Mouse (Mus musculus) midbrain, embryonic 10.5 days (tissue): ENCODE results near the gene Hipk2. TPM values are rescaled to one million over a fixed set of nuclear protein-coding genes. Genes with fewer than 3 reads are reported as not detected.
A peak's percentile ranks its signal among the peaks of the same experiment; 100 is the strongest.
"Not testable (repeated sequence)": the region's sequence is repeated elsewhere in the genome, so short reads cannot be mapped to it uniquely, and the experiment has no call there.

ENCODE experiments used
- DNase-seq: peaks from one replicate; pipeline ENCODE4 v3.0.0-alpha.2; 2017; ENCODE audit warnings: low spot score
- H3K27ac ChIP-seq: fragments of 300-500 bp; sonication (generic); replicated peaks from 2 replicates; pipeline ENCODE4 v1.5.1; 2016; ENCODE audit warnings: mild to moderate bottlenecking
- H3K27me3 ChIP-seq: fragments of 300-500 bp; sonication (generic); 2 replicates; pipeline ENCODE4 v1.6.1; 2016; ENCODE audit warnings: low read depth, mild to moderate bottlenecking; ENCODE audit not compliant: poor library complexity, severe bottlenecking
- H3K36me3 ChIP-seq: fragments of 300-500 bp; sonication (generic); 2 replicates; pipeline ENCODE4 v1.6.1; 2016; ENCODE audit warnings: mild to moderate bottlenecking, moderate library complexity
- H3K4me1 ChIP-seq: fragments of 300-500 bp; sonication (generic); 2 replicates; pipeline ENCODE4 v1.6.1; 2016
- H3K4me3 ChIP-seq: fragments of 300-500 bp; sonication (generic); 2 replicates; pipeline ENCODE4 v1.5.1; 2016; ENCODE audit warnings: mild to moderate bottlenecking, moderate library complexity
- H3K9me3 ChIP-seq: fragments of 300-500 bp; sonication (generic); replicated peaks from 2 replicates; pipeline ENCODE4 v1.6.1; 2016; ENCODE audit warnings: mild to moderate bottlenecking
- WGBS: fragments of 180-500 bp; shearing (Covaris S2); methylation state at CpG from one replicate; pipeline ENCODE4 v1.1.7; 2016; 5-methylcytosine and 5-hydroxymethylcytosine counted together
- polyA plus RNA-seq: library from polyadenylated mRNA; unstranded; fragments of >200 nt; fragmentation: Nextera tagmentation; extraction: Ambion mirVana; gene quantifications from 2 replicates; pipeline ENCODE4 v1.2.1, GENCODE M21; 2016

The Hipk2 gene
- polyA plus RNA-seq, 1 experiment from 2014 or later = 25.9 TPM

DNA sequence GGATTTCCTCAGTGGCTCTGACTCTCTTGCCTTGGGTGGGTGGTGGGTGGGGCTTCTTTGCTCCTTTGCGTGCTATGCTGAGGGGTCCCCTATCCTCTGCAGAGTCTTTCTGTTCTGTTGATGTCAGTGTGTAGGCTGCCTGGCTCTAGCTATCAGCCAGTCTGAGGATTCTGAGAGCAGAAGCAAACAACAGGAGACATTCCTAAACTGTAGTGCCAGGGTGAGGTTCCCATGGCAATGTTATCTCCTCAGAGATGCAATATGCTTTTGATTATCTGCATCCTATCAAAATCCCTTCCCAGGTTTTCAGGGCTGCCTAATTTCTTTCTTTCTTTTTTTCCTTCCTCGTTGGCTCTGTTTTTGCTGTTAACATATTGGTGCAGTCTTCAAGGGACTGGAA lies 193.4 kb downstream of the Hipk2 start:
- WGBS = 70% methylated on average over 2 of the region's 2 CpGs
- H3K36me3 ChIP-seq = peaks cover 12% of the 10 kb centered on the region
- no peak for DNase-seq

DNA sequence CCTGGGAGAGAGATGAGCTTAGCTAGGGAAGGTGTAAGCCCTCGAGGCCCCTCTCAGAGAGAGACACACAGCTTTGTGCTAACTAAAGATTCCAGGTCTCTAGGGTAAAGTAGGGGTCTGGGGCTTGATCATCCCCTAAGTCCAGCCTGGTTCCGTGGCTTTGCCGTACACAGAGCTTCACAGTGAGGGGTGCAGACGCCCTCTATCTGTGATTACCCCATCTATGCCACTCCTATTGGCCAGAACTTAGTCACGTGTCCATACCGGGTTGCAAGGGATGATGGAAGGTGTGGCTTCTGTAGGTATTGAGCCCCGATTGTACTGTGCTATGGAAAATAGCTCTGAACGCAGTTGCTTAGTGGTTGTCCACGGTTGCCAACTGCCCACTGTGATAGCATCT lies 198.3 kb downstream of the Hipk2 start:
- DNase-seq = no peak
- H3K27me3 ChIP-seq = no peaks in the 10 kb centered on the region
- H3K4me1 ChIP-seq = no peaks in the 10 kb centered on the region
- WGBS = 74% methylated on average over 9 of the region's 9 CpGs
- H3K4me3 ChIP-seq = no peak overlapping the region
- no peak overlapping the region for H3K27ac ChIP-seq
- no peaks in the 10 kb centered on the region for H3K9me3 ChIP-seq
- no peaks in the 10 kb centered on the region for H3K36me3 ChIP-seq

More for the DNA sequence above, 193.4 kb downstream of the Hipk2 start:
- no peaks in the 10 kb centered on the region for H3K27me3 ChIP-seq
- H3K4me3 ChIP-seq = no peak overlapping the region
- H3K27ac ChIP-seq = no peak overlapping the region
- H3K9me3 ChIP-seq = no peaks in the 10 kb centered on the region
- H3K4me1 ChIP-seq = no peaks in the 10 kb centered on the region

DNA sequence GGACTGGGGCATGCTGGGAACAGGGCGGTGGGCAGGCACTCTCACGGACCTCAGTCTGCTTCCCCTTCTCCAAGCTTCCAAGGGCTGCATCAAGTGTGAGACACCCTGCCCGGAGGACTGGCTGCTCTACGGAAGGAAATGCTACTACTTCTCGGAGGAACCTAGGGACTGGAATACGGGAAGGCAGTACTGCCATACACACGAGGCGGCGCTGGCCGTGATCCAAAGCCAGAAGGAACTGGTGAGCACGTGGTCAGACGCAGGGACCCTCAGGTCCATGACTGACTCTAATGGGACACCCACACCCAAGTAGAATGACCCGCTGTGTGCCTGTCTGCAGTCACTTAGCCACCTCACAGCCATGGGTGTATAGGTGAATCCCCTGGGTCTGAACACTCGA lies 199.2 kb downstream of the Hipk2 start:
- H3K4me1 ChIP-seq = no peaks in the 10 kb centered on the region
- H3K27ac ChIP-seq = no peak overlapping the region
- no peaks in the 10 kb centered on the region for H3K9me3 ChIP-seq
- DNase-seq = no peak
- no peak overlapping the region for H3K4me3 ChIP-seq
- H3K27me3 ChIP-seq = no peaks in the 10 kb centered on the region
- no peaks in the 10 kb centered on the region for H3K36me3 ChIP-seq
- 85% methylated on average over 14 of the region's 14 CpGs for WGBS

DNA sequence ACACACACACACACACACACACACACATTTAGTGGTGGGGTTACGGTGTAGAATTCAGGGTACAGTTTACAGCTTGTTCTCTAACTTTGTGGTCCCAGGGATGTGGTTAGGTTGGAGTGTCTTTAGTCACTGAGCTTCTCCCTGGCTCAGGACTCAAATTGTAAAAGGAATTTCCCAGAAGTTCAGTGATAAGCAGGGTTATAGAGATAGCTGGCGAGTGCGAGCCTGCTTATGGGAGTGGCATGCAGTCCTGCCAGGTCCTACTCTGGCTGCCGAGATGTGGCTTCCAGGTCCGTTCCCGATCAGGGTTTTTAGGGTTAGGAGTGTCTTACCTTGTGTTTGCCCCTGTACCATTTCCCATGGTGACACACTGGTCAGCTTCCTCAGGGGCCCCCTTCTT lies 199.7 kb downstream of the Hipk2 start:
- 92% methylated on average over 6 of the region's 6 CpGs for WGBS
- Histone ChIP-seq H3K4me3 (no peak overlapping the region), H3K27ac (no peak overlapping the region), H3K9me3 (no peaks in the 10 kb centered on the region), H3K36me3 (no peaks in the 10 kb centered on the region), H3K4me1 (no peaks in the 10 kb centered on the region), H3K27me3 (no peaks in the 10 kb centered on the region)
- no peak for DNase-seq

DNA sequence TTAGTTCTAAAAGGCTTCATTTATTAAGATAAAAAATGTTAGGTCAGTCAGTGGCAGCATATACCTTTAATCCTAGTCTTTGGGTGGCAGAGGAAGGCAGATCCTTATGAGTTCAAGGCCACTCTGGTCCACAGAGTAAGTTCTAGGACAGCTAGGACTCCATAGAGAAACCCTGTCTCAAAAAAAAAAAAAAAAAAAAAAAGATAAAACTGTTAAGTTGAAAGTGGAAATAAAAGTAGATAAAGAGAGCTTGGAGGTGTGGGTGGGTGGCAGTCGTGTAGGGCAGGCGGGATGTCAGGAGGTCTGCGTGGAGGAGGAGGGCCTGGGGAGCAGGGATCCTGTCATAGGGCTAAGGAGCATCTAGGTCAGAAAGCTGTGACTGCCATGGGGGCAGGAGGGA lies 204.0 kb downstream of the Hipk2 start:
- Histone ChIP-seq H3K4me1 (peaks cover 5% of the 10 kb centered on the region; the same call in 1 of the 2 replicates), H3K9me3 (no peaks in the 10 kb centered on the region), H3K4me3 (no peak overlapping the region), H3K27ac (no peak overlapping the region), H3K27me3 (peaks cover 3% of the 10 kb centered on the region), H3K36me3 (no peaks in the 10 kb centered on the region)
- DNase-seq = no peak
- WGBS = 91% methylated on average over 3 of the region's 3 CpGs

DNA sequence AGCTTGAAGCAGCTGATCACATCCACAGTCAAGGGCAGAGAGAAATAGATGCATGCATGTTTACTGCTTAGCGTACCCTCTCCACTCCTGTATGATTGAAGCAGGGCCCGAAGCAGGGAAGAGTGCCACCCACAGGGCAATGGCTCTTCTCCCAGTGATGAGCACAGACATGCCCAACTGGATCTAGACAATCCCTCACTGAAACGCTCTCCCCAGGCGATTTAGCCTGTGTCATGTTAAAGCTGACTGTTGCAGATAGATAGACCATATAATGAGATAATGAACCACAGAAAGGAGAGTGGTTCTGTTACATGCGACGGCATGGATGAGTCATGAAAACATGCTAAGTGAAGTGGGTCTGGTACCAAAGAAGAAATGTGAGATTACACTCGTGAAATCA lies 204.7 kb downstream of the Hipk2 start:
- no peak for DNase-seq
- Histone ChIP-seq H3K9me3 (no peaks in the 10 kb centered on the region), H3K4me1 (peaks cover 5% of the 10 kb centered on the region; the same call in 1 of the 2 replicates), H3K27me3 (peaks cover 10% of the 10 kb centered on the region), H3K4me3 (no peak overlapping the region), H3K27ac (no peak overlapping the region), H3K36me3 (no peaks in the 10 kb centered on the region)
- WGBS = 83% methylated on average over 7 of the region's 7 CpGs

DNA sequence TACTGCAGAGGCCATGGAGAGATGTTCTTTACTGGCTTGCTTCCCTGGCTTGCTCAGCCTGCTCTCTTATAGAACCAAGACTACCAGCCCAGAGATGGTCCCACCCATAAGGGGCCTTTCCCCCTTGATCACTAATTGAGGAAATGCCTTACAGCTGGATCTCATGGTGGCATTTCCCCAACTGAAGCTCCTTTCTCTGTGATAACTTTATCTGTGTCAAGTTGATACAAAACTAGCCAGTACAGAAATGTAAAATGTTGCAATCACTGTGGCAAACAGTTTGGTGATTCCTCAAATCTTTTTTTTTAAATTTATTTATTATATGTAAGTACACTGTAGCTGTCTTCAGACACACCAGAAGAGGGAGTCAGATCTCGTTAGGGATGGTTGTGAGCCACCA lies 205.5 kb downstream of the Hipk2 start:
- WGBS = 68% methylated on average over 1 of the region's 1 CpGs
- not testable (repeated sequence) for H3K27ac ChIP-seq, H3K9me3 ChIP-seq, H3K36me3 ChIP-seq, H3K4me3 ChIP-seq, DNase-seq, H3K4me1 ChIP-seq
- peaks cover 17% of the 10 kb centered on the region for H3K27me3 ChIP-seq

DNA sequence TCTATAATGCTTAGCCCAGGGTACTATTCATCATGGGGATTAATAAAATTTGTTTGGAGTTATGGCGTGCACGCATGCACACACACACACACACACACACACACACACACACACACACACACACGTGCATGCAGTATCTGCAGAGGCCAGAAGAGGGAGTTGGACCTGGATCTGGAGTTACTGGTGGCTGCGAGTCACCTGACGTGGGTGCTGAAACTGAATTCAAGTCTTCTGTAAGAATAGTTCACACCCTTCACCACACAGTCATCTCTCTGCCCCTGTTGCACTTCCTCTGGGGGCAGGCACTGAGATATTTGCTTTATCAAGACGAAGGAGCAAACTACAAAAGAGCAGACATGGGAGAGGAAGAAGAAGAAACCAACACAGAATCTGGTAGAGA lies 206.4 kb downstream of the Hipk2 start:
- WGBS = 68% methylated on average over 6 of the region's 6 CpGs
- no peak for DNase-seq
- H3K4me1 ChIP-seq = peaks cover 5% of the 10 kb centered on the region; the same call in 1 of the 2 replicates
- no peaks in the 10 kb centered on the region for H3K9me3 ChIP-seq
- no peak overlapping the region for H3K27ac ChIP-seq
- no peaks in the 10 kb centered on the region for H3K36me3 ChIP-seq
- H3K27me3 ChIP-seq = peaks cover 27% of the 10 kb centered on the region
- H3K4me3 ChIP-seq = no peak overlapping the region

DNA sequence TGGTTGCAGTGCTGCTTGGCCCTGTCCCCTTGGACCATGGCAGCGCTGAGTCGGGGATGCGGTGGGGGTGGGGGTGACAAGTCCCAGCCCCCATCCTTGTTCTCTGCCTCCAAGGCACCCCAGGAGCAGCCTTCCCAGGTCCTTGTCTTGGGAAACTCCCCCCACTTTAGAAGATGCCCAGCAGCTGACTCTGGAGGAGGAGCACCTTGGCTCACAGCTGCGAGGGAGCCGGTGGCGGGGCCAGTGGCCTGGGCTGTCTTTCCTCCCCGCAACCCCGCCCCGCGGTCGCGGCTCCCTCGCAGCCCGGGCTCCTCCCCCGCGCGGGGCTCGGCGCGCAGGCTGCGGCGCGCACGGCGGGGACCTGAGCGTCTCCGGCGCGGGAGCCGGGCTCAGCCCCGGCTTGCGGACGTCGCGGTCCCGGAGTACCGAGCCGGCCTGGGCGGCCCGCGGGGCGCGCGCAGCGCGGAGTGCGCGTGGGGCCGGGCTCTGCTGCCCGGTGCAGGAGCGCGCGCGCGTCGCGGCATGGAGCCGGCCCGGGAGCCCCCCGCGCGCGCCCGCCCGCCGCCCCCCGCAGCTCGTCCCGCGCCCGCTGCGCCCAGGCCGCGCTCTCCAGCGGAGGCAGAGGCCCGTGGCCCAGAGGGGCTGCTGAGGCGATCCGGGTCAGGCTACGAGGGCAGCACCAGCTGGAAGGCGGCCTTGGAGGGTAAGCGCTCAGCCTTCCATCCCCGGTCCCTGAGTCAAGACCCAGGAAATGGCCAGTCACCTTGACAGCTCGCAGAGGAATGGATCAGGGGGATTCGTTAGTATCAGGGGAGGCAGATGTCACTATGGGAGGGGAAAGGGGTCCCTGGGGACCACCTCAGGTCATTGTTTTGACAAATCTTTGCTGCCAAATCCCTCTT lies 213.0 kb downstream of the Hipk2 start, which contains the start of gene Clec2l:
Clec2l (plus strand) TSS at position 356 of the 902 bp plus-strand sequence.
- Histone ChIP-seq H3K4me3 (peak within 1 kb of the TSS; percentile 70), H3K36me3 (no peaks in the 10 kb centered on the region), H3K27me3 (peaks cover 92% of the 10 kb centered on the region), H3K4me1 (peaks cover 39% of the 10 kb centered on the region), H3K27ac (peak within 1 kb of the TSS; percentile 77), H3K9me3 (no peaks in the 10 kb centered on the region)
- peak; percentile 56 for DNase-seq
- under 1% methylated on average over 84 of the region's 84 CpGs for WGBS

DNA sequence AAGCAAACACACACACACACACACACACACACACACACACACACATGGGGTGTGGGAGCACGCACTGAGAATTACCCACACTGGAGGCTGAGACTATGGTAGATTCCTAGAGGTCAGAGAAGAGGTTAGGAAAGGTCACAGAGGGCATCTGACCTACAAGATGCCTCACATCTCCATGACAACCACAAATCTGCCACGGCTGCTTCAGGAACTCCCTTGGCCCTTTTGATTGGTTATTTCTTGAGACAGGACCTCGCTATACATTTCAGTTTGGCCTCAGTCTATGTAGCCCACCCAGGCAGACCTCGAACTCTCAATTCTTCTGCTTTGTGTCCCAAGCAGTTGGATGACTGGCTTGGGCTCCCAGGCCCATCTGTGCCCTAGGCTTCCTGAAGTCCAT lies 214.3 kb downstream of the Hipk2 start:
- Histone ChIP-seq H3K27me3 (peaks cover 99% of the 10 kb centered on the region), H3K4me1 (peaks cover 39% of the 10 kb centered on the region), H3K36me3 (no peaks in the 10 kb centered on the region), H3K4me3 (no peak overlapping the region), H3K9me3 (no peaks in the 10 kb centered on the region), H3K27ac (no peak overlapping the region)
- WGBS = 9% methylated on average over 4 of the region's 4 CpGs
- DNase-seq = peak; percentile 69

DNA sequence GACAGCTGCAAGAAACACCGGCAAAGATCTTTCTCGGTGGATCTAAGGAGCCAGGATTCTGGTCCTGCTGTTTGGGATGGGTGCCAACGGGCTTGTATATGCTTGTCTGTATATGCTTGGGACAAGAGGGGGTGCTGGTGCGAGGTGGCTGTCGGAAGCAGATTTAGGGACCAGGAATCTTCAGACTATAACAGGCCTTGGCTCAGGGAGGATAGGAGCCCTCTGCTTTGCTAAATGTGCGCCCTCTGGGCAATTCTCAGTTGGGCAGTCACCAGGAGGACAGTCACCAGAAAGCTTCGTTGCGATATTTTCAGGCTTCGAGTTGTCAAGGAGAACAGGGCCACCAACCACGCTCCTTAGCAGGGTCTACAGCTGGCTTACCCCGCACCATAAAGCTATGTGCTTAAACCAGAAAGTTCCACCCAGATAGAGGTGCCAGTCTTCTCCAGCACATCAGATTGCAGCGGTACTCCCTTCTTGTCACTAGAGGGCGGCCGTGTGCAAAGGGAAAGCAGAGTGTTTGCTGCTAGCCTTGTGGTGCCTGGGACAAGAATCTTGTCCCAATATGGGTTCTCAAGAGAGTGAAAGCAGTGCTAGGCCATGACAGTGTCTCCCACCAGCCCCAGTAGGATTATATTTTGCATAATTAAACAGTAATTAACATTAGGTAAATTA lies 225.6 kb downstream of the Hipk2 start:
- Histone ChIP-seq H3K27ac (no peak overlapping the region), H3K9me3 (no peaks in the 10 kb centered on the region), H3K36me3 (no peaks in the 10 kb centered on the region), H3K4me1 (no peaks in the 10 kb centered on the region), H3K27me3 (no peaks in the 10 kb centered on the region), H3K4me3 (no peak overlapping the region)
- DNase-seq = peak; percentile 64
- 42% methylated on average over 14 of the region's 14 CpGs for WGBS

DNA sequence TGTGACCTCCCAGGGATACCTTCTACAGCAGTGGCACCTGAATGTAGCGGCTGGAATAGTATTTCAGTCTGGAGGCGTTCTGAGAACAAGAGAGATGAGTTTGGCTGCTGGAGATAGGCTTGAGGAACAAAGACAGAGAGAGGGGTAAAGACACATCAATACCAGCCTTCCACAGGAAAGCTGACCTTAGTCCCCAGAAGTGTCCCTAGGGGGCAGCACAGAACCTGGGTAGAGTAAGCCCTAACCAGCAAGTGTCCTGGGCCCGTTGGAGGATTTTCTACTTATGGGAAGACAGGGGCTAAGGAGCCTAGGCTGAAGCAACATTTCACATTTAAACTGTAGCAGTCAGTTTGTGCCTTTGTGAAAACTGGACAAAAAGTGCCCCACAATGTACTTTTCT lies 226.4 kb downstream of the Hipk2 start:
- no peak overlapping the region for H3K27ac ChIP-seq
- H3K27me3 ChIP-seq = no peaks in the 10 kb centered on the region
- H3K9me3 ChIP-seq = no peaks in the 10 kb centered on the region
- 75% methylated on average over 3 of the region's 3 CpGs for WGBS
- DNase-seq = no peak
- H3K4me1 ChIP-seq = no peaks in the 10 kb centered on the region
- H3K4me3 ChIP-seq = no peak overlapping the region
- H3K36me3 ChIP-seq = no peaks in the 10 kb centered on the region
